Mouse (Mus musculus) lung, postnatal 0 days (tissue): Measurements from ENCODE around the gene Magi1.

Experiments used
- CTCF ChIP-seq: IDR thresholded peaks from 2 replicates; pipeline ENCODE4 v1.5.1; 2016; ENCODE audit warnings: antibody characterized with exemption, mild to moderate bottlenecking
- EP300 ChIP-seq: IDR thresholded peaks from 2 replicates; pipeline ENCODE4 v1.6.1; 2016; ENCODE audit warnings: antibody characterized with exemption, mild to moderate bottlenecking, control low read depth

GRCm38 (mm10) chr6:94092969-94093597, 190.6 kb downstream of the Magi1 start:
- no peak for TF ChIP-seq CTCF
- TF ChIP-seq EP300, result no peak
